Mouse (Mus musculus): ENCODE results near the gene Dpf1.

DNA sequence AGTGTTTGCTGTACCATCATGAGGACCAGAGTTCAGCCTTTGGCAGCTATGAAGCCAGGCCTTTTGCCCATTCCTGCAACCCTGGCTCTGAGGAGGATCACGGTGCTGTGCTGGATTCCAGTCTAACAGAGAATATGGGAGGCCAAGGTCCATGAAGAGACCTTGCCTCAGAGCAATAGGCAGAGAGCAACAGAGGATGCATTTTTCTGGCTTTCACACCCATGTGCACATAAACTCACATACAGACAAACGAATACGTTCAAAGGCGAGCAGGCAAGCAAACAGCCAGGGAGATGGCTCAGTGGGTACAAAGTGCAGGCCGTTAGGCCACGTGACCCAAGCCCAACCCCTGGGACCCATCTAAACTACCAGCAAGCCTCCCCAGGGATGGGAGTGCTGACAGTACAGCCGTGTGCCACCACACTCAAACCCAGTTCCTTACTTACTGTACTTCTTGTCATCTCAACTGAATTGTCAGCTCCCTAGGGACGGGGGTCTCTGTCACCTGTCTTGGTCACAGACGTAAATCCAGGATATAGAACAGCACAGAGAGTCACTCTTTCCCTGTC lies 34.7 kb downstream of the Dpf1 start:
- TF ChIP-seq CTCF (IDR thresholded peaks at IDR 0.05; ENCODE audit: low read depth) (no peak), EP300 (IDR thresholded peaks at IDR 0.05; ENCODE audit: low read depth) (no peak)

Data from heart, postnatal 0 days (tissue).